Mouse (Mus musculus) embryonic facial prominence, embryonic 12.5 days (tissue): ENCODE measurements around the gene Cgref1. TPM values are rescaled to one million over a fixed set of nuclear protein-coding genes. Genes with fewer than 3 reads are reported as not detected.

Experiments
- ATAC-seq: fragments of 200-750 bp; cut with Nextera tagmentation; 2 replicates; pipeline ENCODE4 v1.8.0; 2017; ENCODE audit not compliant: insufficient number of reproducible peaks, insufficient read depth, low FRiP score, low TSS enrichment
- H3K27ac ChIP-seq: fragments of 300-500 bp; sonication (generic); 2 replicates; pipeline ENCODE4 v1.5.1; 2016; ENCODE audit warnings: mild to moderate bottlenecking
- H3K27me3 ChIP-seq: fragments of 300-500 bp; sonication (generic); 2 replicates; pipeline ENCODE4 v1.6.1; 2016; ENCODE audit warnings: mild to moderate bottlenecking, moderate library complexity
- H3K36me3 ChIP-seq: fragments of 300-500 bp; sonication (generic); 2 replicates; pipeline ENCODE4 v1.6.1; 2016; ENCODE audit warnings: mild to moderate bottlenecking
- H3K4me1 ChIP-seq: fragments of 300-500 bp; sonication (generic); 2 replicates; pipeline ENCODE4 v1.6.1; 2016
- H3K4me2 ChIP-seq: fragments of 300-500 bp; sonication (generic); replicated peaks from 2 replicates; pipeline ENCODE4 v1.6.1; 2016; ENCODE audit warnings: mild to moderate bottlenecking, moderate library complexity
- H3K4me3 ChIP-seq: fragments of 300-500 bp; sonication (generic); 2 replicates; pipeline ENCODE4 v1.5.1; 2016; ENCODE audit warnings: mild to moderate bottlenecking
- H3K9ac ChIP-seq: fragments of 300-500 bp; sonication (generic); 2 replicates; pipeline ENCODE4 v1.6.1; 2016; ENCODE audit warnings: mild to moderate bottlenecking, moderate library complexity
- H3K9me3 ChIP-seq: fragments of 300-500 bp; sonication (generic); 2 replicates; pipeline ENCODE4 v1.6.1; 2016; ENCODE audit warnings: mild to moderate bottlenecking, moderate library complexity
- whole genome bisulfite sequencing: fragments of 180-500 bp; shearing (Covaris S2); methylation state at CpG from one replicate; pipeline ENCODE4 v1.1.7; 2016; 5-methylcytosine and 5-hydroxymethylcytosine counted together
- polyA plus RNA-seq: library from polyadenylated mRNA; unstranded; fragments of >200 nt; fragmentation: Nextera tagmentation; extraction: Ambion mirVana; gene quantifications from 2 replicates; pipeline ENCODE4 v1.2.1, GENCODE M21; 2016

The Cgref1 gene
- polyA plus RNA-seq, 1 experiment from 2014 or later = 4.5 TPM

- no peak for ATAC-seq
- H3K4me3 ChIP-seq = peak overlapping the region; percentile 82; the same call in 1 of the 2 replicates
- no peak overlapping the region for H3K9ac ChIP-seq
Measured at GRCm38 (mm10) chr5:30960814-30961213, 15.4 kb upstream of the Cgref1 start.

GRCm38 (mm10) chr5:30959966-30960501, 14.6 kb upstream of the Cgref1 start, which contains the start of gene Preb:
Gene Preb (minus strand): TSS chr5:30960361.
- Histone ChIP-seq H3K4me3 (peak within 1 kb of the TSS; percentile 82), H3K9ac (peak within 1 kb of the TSS; percentile 93), H3K9me3 (no peaks in the 10 kb centered on the region), H3K4me1 (peaks cover 20% of the 10 kb centered on the region), H3K27me3 (no peaks in the 10 kb centered on the region), H3K36me3 (peaks cover 27% of the 10 kb centered on the region), H3K4me2 (peak within 1 kb of the TSS; percentile 78), H3K27ac (peak within 1 kb of the TSS; percentile 91)
- under 1% methylated on average over 56 of the region's 56 CpGs for WGBS
- ATAC-seq = peak; percentile 90

More at GRCm38 (mm10) chr5:30960814-30961213, 15.4 kb upstream of the Cgref1 start:
- H3K27me3 ChIP-seq = no peaks in the 10 kb centered on the region
- WGBS = 89% methylated on average over 2 of the region's 2 CpGs
- peak overlapping the region; percentile 78; the same call in 1 of the 2 replicates for H3K4me2 ChIP-seq
- peaks cover 20% of the 10 kb centered on the region for H3K36me3 ChIP-seq
- no peak overlapping the region for H3K27ac ChIP-seq
- H3K9me3 ChIP-seq = no peaks in the 10 kb centered on the region
- H3K4me1 ChIP-seq = peaks cover 20% of the 10 kb centered on the region

GRCm38 (mm10) chr5:30959198-30959854, 13.9 kb upstream of the Cgref1 start:
- Histone ChIP-seq H3K27me3 (no peaks in the 10 kb centered on the region), H3K4me2 (peak overlapping the region; percentile 78), H3K9me3 (no peaks in the 10 kb centered on the region), H3K4me1 (peaks cover 20% of the 10 kb centered on the region), H3K27ac (peak overlapping the region; percentile 91), H3K36me3 (peaks cover 34% of the 10 kb centered on the region), H3K9ac (peak overlapping the region; percentile 93), H3K4me3 (peak overlapping the region; percentile 82)
- 27% methylated on average over 19 of the region's 19 CpGs for whole genome bisulfite sequencing
- no peak for ATAC-seq

GRCm38 (mm10) chr5:30957891-30958290, 12.5 kb upstream of the Cgref1 start:
- Histone ChIP-seq H3K4me1 (peaks cover 20% of the 10 kb centered on the region), H3K9me3 (no peaks in the 10 kb centered on the region), H3K4me2 (peak overlapping the region; percentile 11; the same call in 1 of the 2 replicates), H3K9ac (no peak overlapping the region), H3K36me3 (peaks cover 48% of the 10 kb centered on the region), H3K4me3 (0 out of 2 replicates have a peak overlapping the region, but pooled peaks have one; percentile 7), H3K27me3 (no peaks in the 10 kb centered on the region), H3K27ac (no peak overlapping the region)
- WGBS = 92% methylated on average over 6 of the region's 6 CpGs
- ATAC-seq = no peak

GRCm38 (mm10) chr5:30955751-30956150, 10.4 kb upstream of the Cgref1 start:
- H3K27me3 ChIP-seq = no peaks in the 10 kb centered on the region
- 92% methylated on average over 6 of the region's 6 CpGs for WGBS
- ATAC-seq = no peak
- H3K4me2 ChIP-seq = no peak overlapping the region
- H3K4me3 ChIP-seq = no peak overlapping the region
- no peak overlapping the region for H3K27ac ChIP-seq
- H3K4me1 ChIP-seq = peaks cover 20% of the 10 kb centered on the region
- peaks cover 55% of the 10 kb centered on the region for H3K36me3 ChIP-seq
- no peaks in the 10 kb centered on the region for H3K9me3 ChIP-seq
- H3K9ac ChIP-seq = no peak overlapping the region

- H3K4me2 ChIP-seq = no peak overlapping the region
- ATAC-seq = no peak
- peaks cover 55% of the 10 kb centered on the region for H3K36me3 ChIP-seq
- peaks cover 26% of the 10 kb centered on the region for H3K4me1 ChIP-seq
- H3K27me3 ChIP-seq = no peaks in the 10 kb centered on the region
- H3K9ac ChIP-seq = no peak overlapping the region
- no peak overlapping the region for H3K27ac ChIP-seq
- H3K9me3 ChIP-seq = no peaks in the 10 kb centered on the region
- 94% methylated on average over 9 of the region's 9 CpGs for WGBS
- no peak overlapping the region for H3K4me3 ChIP-seq
Measured at GRCm38 (mm10) chr5:30954556-30954955, 9.2 kb upstream of the Cgref1 start.

GRCm38 (mm10) chr5:30954065-30954464, 8.7 kb upstream of the Cgref1 start:
- 95% methylated on average over 6 of the region's 6 CpGs for WGBS
- peaks cover 55% of the 10 kb centered on the region for H3K36me3 ChIP-seq
- H3K9ac ChIP-seq = no peak overlapping the region
- H3K9me3 ChIP-seq = no peaks in the 10 kb centered on the region
- peaks cover 24% of the 10 kb centered on the region for H3K4me1 ChIP-seq
- H3K27ac ChIP-seq = no peak overlapping the region
- H3K4me2 ChIP-seq = no peak overlapping the region
- H3K27me3 ChIP-seq = no peaks in the 10 kb centered on the region
- H3K4me3 ChIP-seq = no peak overlapping the region
- no peak for ATAC-seq

GRCm38 (mm10) chr5:30952551-30952950, 7.2 kb upstream of the Cgref1 start:
- 81% methylated on average over 5 of the region's 5 CpGs for WGBS
- no peak for ATAC-seq
- Histone ChIP-seq H3K9ac (no peak overlapping the region), H3K4me1 (peaks cover 12% of the 10 kb centered on the region; the same call in 1 of the 2 replicates), H3K4me3 (no peak overlapping the region), H3K27me3 (no peaks in the 10 kb centered on the region), H3K36me3 (peaks cover 43% of the 10 kb centered on the region), H3K9me3 (no peaks in the 10 kb centered on the region), H3K27ac (no peak overlapping the region), H3K4me2 (no peak overlapping the region)

GRCm38 (mm10) chr5:30951706-30952105, 6.3 kb upstream of the Cgref1 start:
- no peak for ATAC-seq
- Histone ChIP-seq H3K9me3 (no peaks in the 10 kb centered on the region), H3K4me2 (no peak overlapping the region), H3K27me3 (no peaks in the 10 kb centered on the region), H3K9ac (no peak overlapping the region), H3K4me3 (no peak overlapping the region), H3K27ac (no peak overlapping the region), H3K36me3 (peaks cover 39% of the 10 kb centered on the region), H3K4me1 (peaks cover 10% of the 10 kb centered on the region; the same call in 1 of the 2 replicates)
- WGBS = 88% methylated on average over 6 of the region's 6 CpGs

- H3K9me3 ChIP-seq = no peaks in the 10 kb centered on the region
- 88% methylated on average over 2 of the region's 2 CpGs for WGBS
- H3K4me3 ChIP-seq = no peak overlapping the region
- no peak overlapping the region for H3K27ac ChIP-seq
- peaks cover 10% of the 10 kb centered on the region; the same call in 1 of the 2 replicates for H3K4me1 ChIP-seq
- H3K9ac ChIP-seq = no peak overlapping the region
- H3K36me3 ChIP-seq = peaks cover 37% of the 10 kb centered on the region
- H3K4me2 ChIP-seq = no peak overlapping the region
- 0 out of 2 replicates have a peak, but pooled peaks cover 4% of the 10 kb centered on the region for H3K27me3 ChIP-seq
- no peak for ATAC-seq
Measured at GRCm38 (mm10) chr5:30950922-30951321, 5.5 kb upstream of the Cgref1 start.

GRCm38 (mm10) chr5:30950451-30950850, 5.1 kb upstream of the Cgref1 start:
- H3K27ac ChIP-seq = peak overlapping the region; percentile 76
- ATAC-seq = no peak
- 68% methylated on average over 4 of the region's 4 CpGs for WGBS

More at GRCm38 (mm10) chr5:30950451-30950850, 5.1 kb upstream of the Cgref1 start:
- H3K4me2 ChIP-seq = peak overlapping the region; percentile 85
- peaks cover 32% of the 10 kb centered on the region for H3K36me3 ChIP-seq
- peak overlapping the region; percentile 55; the same call in 1 of the 2 replicates for H3K9ac ChIP-seq
- H3K9me3 ChIP-seq = no peaks in the 10 kb centered on the region
- peaks cover 9% of the 10 kb centered on the region; the same call in 1 of the 2 replicates for H3K27me3 ChIP-seq
- peaks cover 12% of the 10 kb centered on the region; the same call in 1 of the 2 replicates for H3K4me1 ChIP-seq
- H3K4me3 ChIP-seq = peak overlapping the region; percentile 50
